Mouse (Mus musculus) limb, embryonic 14.5 days (tissue): ENCODE data around the gene Bmp2k. TPM values are rescaled to one million over a fixed set of nuclear protein-coding genes. Genes with fewer than 3 reads are reported as not detected.

ENCODE experiments used
- ATAC-seq: fragments of 200-750 bp; cut with Nextera tagmentation; 2 replicates; pipeline ENCODE4 v1.8.0; 2017; ENCODE audit warnings: low read depth, moderate number of reproducible peaks, moderate TSS enrichment; ENCODE audit not compliant: low FRiP score
- DNase-seq: peaks from one replicate; pipeline ENCODE4 v3.0.0-alpha.2; 2015; ENCODE audit warnings: low spot score
- H3K27ac ChIP-seq: fragments of 300-500 bp; sonication (generic); replicated peaks from 2 replicates; pipeline ENCODE4 v1.5.1; 2014; ENCODE audit warnings: low read depth, mild to moderate bottlenecking, low read length, moderate library complexity, mixed read lengths
- H3K27me3 ChIP-seq: fragments of 300-500 bp; sonication (generic); 2 replicates; pipeline ENCODE4 v1.6.1; 2014; ENCODE audit warnings: low read length, mixed read lengths; ENCODE audit not compliant: control insufficient read depth, insufficient read depth
- H3K36me3 ChIP-seq: fragments of 300-500 bp; sonication (generic); 2 replicates; pipeline ENCODE4 v1.6.1; 2014; ENCODE audit warnings: mild to moderate bottlenecking, low read length, moderate library complexity, mixed read lengths; ENCODE audit not compliant: control insufficient read depth, insufficient read depth
- H3K4me1 ChIP-seq: fragments of 300-500 bp; sonication (generic); 2 replicates; pipeline ENCODE4 v1.6.1; 2014; ENCODE audit warnings: antibody characterized with exemption, low read length, mixed read lengths; ENCODE audit not compliant: control insufficient read depth, insufficient read depth
- H3K4me2 ChIP-seq: fragments of 300-500 bp; sonication (generic); replicated peaks from 2 replicates; pipeline ENCODE4 v1.6.1; 2014; ENCODE audit warnings: low read depth, mild to moderate bottlenecking, low read length, moderate library complexity; ENCODE audit not compliant: severe bottlenecking
- H3K4me3 ChIP-seq: fragments of 300-500 bp; sonication (generic); replicated peaks from 2 replicates; pipeline ENCODE4 v1.5.1; 2014; ENCODE audit warnings: low read length
- H3K9ac ChIP-seq: fragments of 300-500 bp; sonication (generic); 2 replicates; pipeline ENCODE4 v1.6.1; 2014; ENCODE audit warnings: mild to moderate bottlenecking, low read depth, low read length, moderate library complexity; ENCODE audit not compliant: severe bottlenecking
- H3K9me3 ChIP-seq: fragments of 300-500 bp; sonication (generic); 2 replicates; pipeline ENCODE4 v1.6.1; 2016; ENCODE audit warnings: low read length; ENCODE audit not compliant: control insufficient read depth
- POLR2A ChIP-seq: fragments of 200-500 bp; IDR thresholded peaks from 2 replicates; pipeline ENCODE4 v1.8.0; 2012; ENCODE audit warnings: inconsistent platforms, mild to moderate bottlenecking, moderate library complexity, borderline replicate concordance; ENCODE audit not compliant: insufficient read depth, insufficient read length; ENCODE audit errors: extremely low read depth
- WGBS: fragments of 180-500 bp; shearing (Covaris S2); extraction: QIAGEN DNeasy Blood & Tissue Kit; methylation state at CpG from one replicate; pipeline ENCODE4 v1.1.7; 2014; 5-methylcytosine and 5-hydroxymethylcytosine counted together
- polyA plus RNA-seq, 2 experiments: library from polyadenylated mRNA; depleted of rRNA in 1 of 2; stranded (reverse) in 1 of 2; unstranded in 1 of 2; fragments of >200 nt; fragmentation: Nextera tagmentation in 1 of 2; extraction: Ambion mirVana in 1 of 2; gene quantifications; 2 replicates each; pipeline versions ENCODE4 v1.2.1 to v1.2.3; 2012 to 2014

Bmp2k gene
- polyA plus RNA-seq, 2 experiments: 5.1 to 10.1 TPM

DNA sequence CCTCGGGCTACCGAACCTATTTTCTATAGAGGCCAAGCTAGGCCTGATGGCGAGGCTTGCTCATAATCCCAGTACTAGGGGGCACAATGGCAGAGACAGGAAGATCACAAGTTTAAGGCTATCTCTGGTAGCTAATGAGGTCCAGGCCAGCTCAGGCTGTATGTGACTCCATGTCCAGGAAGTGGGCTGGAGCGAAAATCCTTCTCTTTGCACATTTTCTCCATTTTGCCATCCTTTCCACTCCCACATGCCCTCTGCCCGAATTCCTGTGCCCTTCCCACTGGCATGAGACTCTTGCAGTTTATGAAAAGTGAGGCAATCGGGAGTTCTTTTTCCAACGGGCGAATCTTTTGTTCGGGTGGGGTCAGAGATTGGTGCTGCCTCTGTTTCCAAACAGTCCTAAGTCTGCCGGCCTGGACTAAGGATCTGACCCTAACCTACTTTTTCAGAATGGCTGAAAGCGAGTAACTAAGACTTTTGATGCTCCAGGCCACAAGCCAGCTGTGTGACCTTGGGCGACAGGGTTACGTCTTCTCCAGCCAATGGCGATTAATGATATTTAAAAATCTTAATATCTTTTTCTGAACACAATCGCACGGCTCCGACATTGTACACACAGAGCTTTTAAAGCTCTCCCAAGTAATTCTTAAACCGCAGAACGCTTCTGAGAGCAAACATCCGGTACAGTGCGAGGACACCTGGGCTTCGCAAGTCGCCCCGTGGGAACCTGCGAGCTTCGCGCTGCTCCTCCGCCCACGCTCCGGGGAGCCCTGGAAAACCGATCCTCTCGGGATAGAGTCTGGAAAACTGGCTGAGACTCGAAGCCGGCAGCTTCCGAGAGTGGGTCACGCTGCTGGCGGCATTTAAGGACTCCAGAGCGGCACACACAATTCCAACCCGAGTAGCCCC lies 834 bp upstream of the Bmp2k start:
- DNase-seq (peak; percentile 12), ATAC-seq (no peak; the same call in 1 of the 2 replicates)

DNA sequence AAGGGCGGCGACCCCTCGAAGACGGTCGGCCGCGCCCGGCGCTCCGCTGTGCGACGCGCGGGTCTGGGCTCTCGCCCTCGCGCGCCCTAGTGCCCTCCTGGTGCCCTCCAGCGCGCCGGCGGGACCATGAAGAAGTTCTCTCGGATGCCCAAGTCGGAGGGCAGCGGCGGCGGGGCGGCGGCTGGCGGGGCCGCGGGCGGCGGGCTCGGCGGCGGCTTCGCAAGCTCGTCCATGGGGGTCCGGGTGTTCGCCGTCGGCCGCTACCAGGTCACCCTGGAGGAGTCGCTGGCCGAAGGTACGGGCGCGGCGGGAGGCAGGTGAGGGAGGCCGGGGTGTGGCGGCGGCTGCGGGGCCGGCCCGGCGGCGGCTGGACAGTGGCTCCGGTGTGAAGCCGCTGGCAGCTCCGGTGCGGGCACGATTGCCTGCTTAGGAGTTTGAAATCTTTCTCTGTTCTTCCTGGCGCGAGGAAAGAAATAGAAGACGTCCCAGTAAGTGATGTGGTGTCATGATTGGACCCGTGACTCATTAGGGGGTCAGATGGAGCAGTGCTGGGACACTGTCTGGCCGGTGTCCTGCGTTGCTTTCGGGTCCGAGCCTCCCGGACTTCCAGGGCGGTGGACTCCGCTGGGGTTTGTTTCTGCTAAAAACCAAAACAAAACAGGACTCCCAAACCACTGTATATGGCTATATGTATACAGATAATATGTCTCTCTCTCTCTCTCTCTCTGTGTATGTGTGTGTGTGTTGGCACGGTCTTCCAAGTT lies 495 bp downstream of the Bmp2k start:
- no peaks in the 10 kb centered on the region for H3K27me3 ChIP-seq
- TF ChIP-seq POLR2A: no peak
- H3K9ac ChIP-seq: peak overlapping the region; percentile 79
- no peaks in the 10 kb centered on the region for H3K36me3 ChIP-seq
- WGBS: 0% methylated on average over 47 of the region's 75 CpGs
- peak overlapping the region; percentile 86 for H3K27ac ChIP-seq
- H3K9me3 ChIP-seq: no peaks in the 10 kb centered on the region
- DNase-seq (no peak), ATAC-seq (peak; percentile 8; the same call in 1 of the 2 replicates)
- peak overlapping the region; percentile 84 for H3K4me3 ChIP-seq
- H3K4me2 ChIP-seq: peak overlapping the region; percentile 87
- peaks cover 10% of the 10 kb centered on the region for H3K4me1 ChIP-seq

More for the DNA sequence above, 834 bp upstream of the Bmp2k start:
- Histone ChIP-seq H3K4me2 (peak overlapping the region; percentile 87), H3K4me3 (peak overlapping the region; percentile 84), H3K4me1 (peaks cover 10% of the 10 kb centered on the region), H3K36me3 (no peaks in the 10 kb centered on the region), H3K27ac (peak overlapping the region; percentile 86), H3K27me3 (no peaks in the 10 kb centered on the region), H3K9me3 (no peaks in the 10 kb centered on the region), H3K9ac (peak overlapping the region; percentile 79)
- WGBS: 15% methylated on average over 38 of the region's 39 CpGs
- TF ChIP-seq POLR2A: no peak

DNA sequence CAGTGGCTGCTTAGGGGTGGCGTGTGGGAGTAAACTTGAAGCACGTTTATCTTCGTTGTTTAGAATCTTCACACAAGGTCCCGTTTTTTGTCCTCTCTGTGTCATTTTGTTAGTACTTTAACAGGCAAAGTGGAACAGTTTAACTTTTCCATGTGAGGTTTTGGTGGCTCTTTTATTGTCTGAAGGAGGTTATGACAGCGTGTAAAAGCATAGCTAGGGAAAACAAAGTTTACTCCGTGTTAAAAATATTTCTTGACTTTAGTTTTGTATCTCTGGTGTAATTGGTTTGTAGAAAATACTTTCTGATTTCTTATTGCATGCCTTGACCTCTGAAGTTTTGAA lies 1.0 kb downstream of the Bmp2k start:
- no peak for DNase-seq
- Histone ChIP-seq H3K4me1 (peaks cover 10% of the 10 kb centered on the region), H3K4me2 (peak overlapping the region; percentile 87), H3K9ac (peak overlapping the region; percentile 79), H3K27ac (no peak overlapping the region), H3K27me3 (no peaks in the 10 kb centered on the region), H3K36me3 (no peaks in the 10 kb centered on the region), H3K9me3 (no peaks in the 10 kb centered on the region), H3K4me3 (peak overlapping the region; percentile 84)
- TF ChIP-seq POLR2A: no peak
- ATAC-seq: no peak
- 7% methylated on average over 6 of the region's 6 CpGs for WGBS

DNA sequence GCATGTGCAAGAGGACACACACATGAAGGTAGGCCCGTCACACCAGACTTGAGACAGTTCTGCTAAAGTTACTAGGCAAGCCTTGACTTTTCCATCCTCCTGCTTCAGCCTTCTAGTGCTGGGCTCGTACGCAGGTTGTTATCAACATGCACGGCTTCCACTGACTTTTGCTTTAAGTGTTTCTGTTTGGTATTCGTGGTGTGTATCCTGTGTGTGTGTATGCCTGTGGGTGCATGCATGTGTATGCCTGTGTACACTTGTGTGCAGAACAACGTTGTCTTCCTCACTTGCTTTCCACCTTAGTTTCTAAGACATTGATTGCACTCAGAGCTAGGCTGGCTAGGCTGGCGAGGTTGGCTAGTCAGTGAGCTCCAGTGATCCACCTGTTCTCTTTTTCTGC lies 2.1 kb downstream of the Bmp2k start:
- WGBS: 87% methylated on average over 7 of the region's 7 CpGs
- Histone ChIP-seq H3K9me3 (no peaks in the 10 kb centered on the region), H3K27me3 (no peaks in the 10 kb centered on the region), H3K4me2 (peak overlapping the region; percentile 87; the same call in 1 of the 2 replicates), H3K9ac (no peak overlapping the region), H3K4me1 (peaks cover 10% of the 10 kb centered on the region), H3K36me3 (no peaks in the 10 kb centered on the region), H3K4me3 (no peak overlapping the region), H3K27ac (no peak overlapping the region)
- no peak for TF ChIP-seq POLR2A
- DNase-seq: no peak
- ATAC-seq: no peak

DNA sequence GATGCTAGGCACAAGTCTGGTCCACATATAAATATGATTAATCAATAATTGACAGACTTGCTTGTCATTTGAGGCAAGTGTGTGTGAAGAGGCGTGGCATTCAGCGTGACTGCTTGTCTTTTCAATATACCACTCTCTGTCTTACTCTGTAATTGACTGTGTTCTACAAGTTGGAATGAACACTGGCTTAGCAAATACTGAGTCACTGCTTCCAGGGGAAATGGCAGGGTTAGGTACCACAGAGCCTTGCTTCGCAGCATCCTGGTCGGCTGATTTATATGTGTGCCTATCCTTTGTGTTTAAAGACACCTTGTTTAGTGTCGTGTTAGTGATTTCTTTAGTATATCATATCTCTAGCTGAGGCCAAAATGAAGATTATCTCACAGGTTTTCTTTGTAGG lies 3.0 kb downstream of the Bmp2k start:
- Histone ChIP-seq H3K27me3 (no peaks in the 10 kb centered on the region), H3K4me2 (no peak overlapping the region), H3K9ac (no peak overlapping the region), H3K9me3 (no peaks in the 10 kb centered on the region), H3K4me1 (peaks cover 10% of the 10 kb centered on the region), H3K4me3 (no peak overlapping the region), H3K27ac (no peak overlapping the region), H3K36me3 (no peaks in the 10 kb centered on the region)
- TF ChIP-seq POLR2A: no peak
- DNase-seq (no peak), ATAC-seq (no peak)
- WGBS: 86% methylated on average over 5 of the region's 5 CpGs
